Mouse (Mus musculus) bone marrow, adult 2 months (tissue): Measurements from ENCODE around the gene Ccr10. TPM values are rescaled to one million over a fixed set of nuclear protein-coding genes. Genes with fewer than 3 reads are reported as not detected.
A peak's percentile ranks its signal among the peaks of the same experiment; 100 is the strongest.

Experiments used
- H3K27ac ChIP-seq: fragments of 200-500 bp; 2 replicates; pipeline ENCODE4 v1.5.1; 2012; ENCODE audit warnings: low read depth, mild to moderate bottlenecking, control low read depth, inconsistent platforms, low read length; ENCODE audit not compliant: control insufficient read depth, poor library complexity, insufficient read depth
- H3K4me1 ChIP-seq: fragments of 200-500 bp; 2 replicates; pipeline ENCODE4 v1.6.1; 2011; ENCODE audit warnings: low read length; ENCODE audit not compliant: control insufficient read depth, insufficient read depth
- H3K4me3 ChIP-seq: fragments of 200-500 bp; replicated peaks from 2 replicates; pipeline ENCODE3; 2011; ENCODE audit warnings: mild to moderate bottlenecking, low read depth, low read length, control low read depth; ENCODE audit not compliant: control insufficient read depth
- CTCF ChIP-seq: fragments of 200-500 bp; IDR thresholded peaks from 2 replicates; pipeline ENCODE4 v1.5.1; 2011; ENCODE audit warnings: low read length, control low read depth; ENCODE audit not compliant: control insufficient read depth, insufficient read depth
- POLR2A ChIP-seq: fragments of 200-500 bp; IDR thresholded peaks from 2 replicates; pipeline ENCODE4 v1.6.1; 2011; ENCODE audit warnings: low read depth, mild to moderate bottlenecking, control low read depth, low read length, borderline replicate concordance; ENCODE audit not compliant: control insufficient read depth
- WGBS: fragments of 180-500 bp; shearing (Covaris S2); methylation state at CpG from one replicate; pipeline ENCODE4 v1.1.7; 2018; 5-methylcytosine and 5-hydroxymethylcytosine counted together
- polyA plus RNA-seq: library from polyadenylated mRNA; stranded (reverse); fragments of >200 nt; gene quantifications from 2 replicates; pipeline ENCODE4 v1.2.4, GENCODE M21; 2011; ENCODE audit warnings: low replicate concordance; ENCODE audit not compliant: missing spikeins, insufficient read depth, insufficient read length

The Ccr10 gene
- polyA plus RNA-seq, 1 experiment: not detected

DNA sequence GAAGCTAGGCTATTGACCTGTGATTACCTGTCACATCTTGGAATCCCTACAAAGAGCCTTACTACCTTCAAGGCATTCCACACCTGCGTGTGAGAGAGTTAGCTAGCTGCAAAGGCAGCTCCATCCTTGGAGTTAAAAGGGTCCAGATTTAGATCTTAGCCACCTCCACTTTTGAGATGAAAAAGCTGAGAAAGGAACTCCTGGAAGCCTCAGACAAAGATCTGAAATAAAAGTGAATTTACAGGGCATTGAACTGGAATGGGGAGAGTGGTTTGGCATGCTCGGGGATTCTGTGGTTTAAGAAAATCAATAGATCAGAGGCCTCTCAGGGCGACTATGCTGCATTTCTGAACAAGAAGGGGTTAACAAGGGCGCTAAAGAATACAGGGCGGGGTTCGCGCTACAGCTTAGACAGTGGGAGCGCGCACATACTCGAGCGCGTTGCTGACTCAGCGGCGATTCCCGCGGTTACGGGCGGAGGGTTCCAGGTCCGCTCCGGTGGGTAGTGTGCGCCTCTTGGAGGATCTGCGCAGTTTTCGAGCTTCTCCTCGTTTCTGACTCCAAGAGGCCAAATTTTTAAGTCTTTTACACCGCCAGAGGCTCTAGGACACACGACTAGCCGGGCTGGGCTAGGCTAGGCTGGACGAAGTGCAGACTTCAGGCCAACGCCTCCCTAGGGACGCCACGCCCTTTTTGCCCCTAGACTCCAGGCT, 3.4 kb downstream of the Ccr10 start:
- peaks cover 2% of the 10 kb centered on the region; the same call in 1 of the 2 replicates for H3K4me1 ChIP-seq
- H3K4me3 ChIP-seq: peak overlapping the region; percentile 25
- WGBS: under 1% methylated on average over 31 of the region's 31 CpGs
- TF ChIP-seq POLR2A (no peak), CTCF (no peak)
- H3K27ac ChIP-seq: no peak overlapping the region

- Histone ChIP-seq H3K27ac (peak within 1 kb of the TSS; percentile 14; the same call in 1 of the 2 replicates), H3K4me1 (peaks cover 2% of the 10 kb centered on the region; the same call in 1 of the 2 replicates)
- TF ChIP-seq CTCF (no peak), POLR2A (no peak)
These were observed 4.2 kb downstream of the Ccr10 start, which contains the start of gene Plekhh3 for GRCm38 (mm10) chr11:101170811-101171610. Gene Plekhh3 (minus strand): TSS chr11:101171351.

GRCm38 (mm10) chr11:101170354-101170810, 4.9 kb downstream of the Ccr10 start, which contains the start of gene Cntnap1:
Gene Cntnap1 (plus strand): TSS chr11:101170523.
- Histone ChIP-seq H3K27ac (peak within 1 kb of the TSS; percentile 14; the same call in 1 of the 2 replicates), H3K4me1 (peaks cover 2% of the 10 kb centered on the region; the same call in 1 of the 2 replicates), H3K4me3 (peak within 1 kb of the TSS; percentile 68)
- no peak for TF ChIP-seq CTCF
- no peak for TF ChIP-seq POLR2A
- WGBS: 5% methylated on average over 35 of the region's 35 CpGs

More at GRCm38 (mm10) chr11:101170811-101171610, 4.2 kb downstream of the Ccr10 start, which contains the start of gene Plekhh3:
- H3K4me3 ChIP-seq: peak within 1 kb of the TSS; percentile 68
- under 1% methylated on average over 50 of the region's 50 CpGs for WGBS

- H3K4me3 ChIP-seq: no peak overlapping the region
- TF ChIP-seq CTCF: no peak
- no peak for TF ChIP-seq POLR2A
- no peak overlapping the region for H3K27ac ChIP-seq
- WGBS: 19% methylated on average over 17 of the region's 17 CpGs
- H3K4me1 ChIP-seq: peaks cover 2% of the 10 kb centered on the region; the same call in 1 of the 2 replicates
These were observed 5.7 kb downstream of the Ccr10 start for GRCm38 (mm10) chr11:101169301-101170107.

- no peak overlapping the region for H3K4me3 ChIP-seq
- 16% methylated on average over 18 of the region's 18 CpGs for WGBS
- TF ChIP-seq CTCF: no peak
- TF ChIP-seq POLR2A: no peak
- H3K27ac ChIP-seq: no peak overlapping the region
- H3K4me1 ChIP-seq: peaks cover 2% of the 10 kb centered on the region; the same call in 1 of the 2 replicates
These were observed 6.8 kb downstream of the Ccr10 start for GRCm38 (mm10) chr11:101168301-101168980.

DNA sequence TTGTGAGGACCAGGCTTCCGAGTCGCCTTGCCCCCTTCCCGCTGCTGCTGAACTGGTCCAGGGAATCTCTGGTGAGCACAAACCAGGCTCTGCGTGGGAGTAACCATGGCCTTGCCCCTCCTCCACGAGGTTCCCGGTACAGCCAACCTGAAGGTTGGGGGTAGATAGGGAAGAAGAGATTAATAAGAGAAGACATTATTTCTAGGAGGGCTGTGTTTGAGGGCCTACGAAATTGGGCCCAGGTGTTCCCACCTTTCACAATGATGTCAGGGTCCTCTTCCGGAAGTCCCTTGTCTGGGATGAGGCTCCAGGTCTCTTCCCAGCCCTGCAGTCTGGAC, 7.3 kb downstream of the Ccr10 start:
- TF ChIP-seq POLR2A (no peak), CTCF (no peak)
- Histone ChIP-seq H3K27ac (no peak overlapping the region), H3K4me1 (no peaks in the 10 kb centered on the region; the same call in 1 of the 2 replicates), H3K4me3 (no peak overlapping the region)
- 42% methylated on average over 8 of the region's 8 CpGs for WGBS

GRCm38 (mm10) chr11:101167211-101167962, 7.9 kb downstream of the Ccr10 start:
- WGBS: 50% methylated on average over 19 of the region's 19 CpGs
- Histone ChIP-seq H3K4me3 (no peak overlapping the region), H3K27ac (no peak overlapping the region), H3K4me1 (no peaks in the 10 kb centered on the region)
- TF ChIP-seq CTCF: no peak
- no peak for TF ChIP-seq POLR2A
